Mouse (Mus musculus): ENCODE data around the gene Calca.

GRCm38 (mm10) chr7:114671405-114671804 lies 35.2 kb upstream of the Calca start:
- no peak for TF ChIP-seq CTCF (IDR thresholded peaks at IDR 0.05; ENCODE audit: low read depth, low read length)
- TF ChIP-seq TAL1 (conservative IDR thresholded peaks at IDR 0.05; ENCODE audit: low read depth, low read length), result no peak
- TF ChIP-seq GATA1 (IDR thresholded peaks at IDR 0.05; ENCODE audit: borderline replicate concordance, low read length), result no peak
- no peak for TF ChIP-seq GATA2 (IDR thresholded peaks at IDR 0.05; ENCODE audit: borderline replicate concordance, low read depth, low read length)
- no peak for TF ChIP-seq POLR2AphosphoS5 (IDR thresholded peaks at IDR 0.05; ENCODE audit: insufficient replicate concordance, low read depth, low read length)
